In genomic region chr6:19273207-19273606, GRCm38 (mm10) we compare ENCODE assay signal across 17 mouse cellular contexts.
"Had no signal": no experiment of that assay in that cellular context is flagged by ENCODE, and none has a peak within 500 bp of the region (broad histone marks: within the 10 kb centered on the region; RNA-seq: fewer than 3 reads in every experiment).

No protein-coding gene starts in this region.

- H3K27ac ChIP-seq: liver, embryonic 13.5 days; liver, embryonic 15.5 days; macrophage; midbrain, embryonic 13.5 days; midbrain, embryonic 15.5 days; neural tube, embryonic 12.5 days; stomach, embryonic 15.5 days; stomach, postnatal 0 days had no signal

- H3K9me3 ChIP-seq: liver, embryonic 13.5 days; liver, embryonic 15.5 days; megakaryocyte, embryonic 14.5 days; midbrain, embryonic 13.5 days; midbrain, embryonic 15.5 days; neural tube, embryonic 12.5 days; stomach, embryonic 15.5 days had no signal

- H3K4me3 ChIP-seq: liver, embryonic 13.5 days; liver, embryonic 15.5 days; megakaryocyte, embryonic 14.5 days; midbrain, embryonic 13.5 days; midbrain, embryonic 15.5 days; neural tube, embryonic 12.5 days; stomach, embryonic 15.5 days had no signal

- H3K4me2 ChIP-seq: liver, embryonic 13.5 days; liver, embryonic 15.5 days; midbrain, embryonic 11.5 days; midbrain, embryonic 13.5 days; midbrain, embryonic 15.5 days; neural tube, embryonic 12.5 days; stomach, embryonic 15.5 days had no signal

- H3K27me3 ChIP-seq: liver, embryonic 13.5 days; liver, embryonic 15.5 days; megakaryocyte, embryonic 14.5 days; midbrain, embryonic 13.5 days; midbrain, embryonic 15.5 days; neural tube, embryonic 12.5 days; stomach, embryonic 15.5 days had no signal

- DNase-seq: liver, embryonic 13.5 days; liver, postnatal 0 days; lung, postnatal 14 days; right cerebral cortex, postnatal 14 days; thymus, adult 18-20 months; thymus, postnatal 14 days; thymus, postnatal 36 days had no signal

- H3K4me1 ChIP-seq: liver, embryonic 13.5 days; liver, embryonic 15.5 days; megakaryocyte, embryonic 14.5 days; midbrain, embryonic 13.5 days; midbrain, embryonic 15.5 days; neural tube, embryonic 12.5 days; stomach, embryonic 15.5 days had no signal

- H3K36me3 ChIP-seq: liver, embryonic 13.5 days; liver, embryonic 15.5 days; midbrain, embryonic 13.5 days; midbrain, embryonic 15.5 days; neural tube, embryonic 12.5 days; stomach, embryonic 15.5 days had no signal

- ATAC-seq: liver, postnatal 0 days; lung, postnatal 0 days; midbrain, embryonic 13.5 days; midbrain, embryonic 15.5 days had no signal

- H3K9ac ChIP-seq: liver, embryonic 13.5 days; liver, embryonic 15.5 days; liver, postnatal 0 days; midbrain, embryonic 13.5 days; midbrain, embryonic 15.5 days; neural tube, embryonic 12.5 days; stomach, embryonic 15.5 days had no signal
